Mouse (Mus musculus) activated CD4-positive, CD25-positive, alpha-beta regulatory T cell, adult 4 months (primary cell): ENCODE results near the gene Fbxo28. TPM values are rescaled to one million over a fixed set of nuclear protein-coding genes. Genes with fewer than 3 reads are reported as not detected.
"Not testable (repeated sequence)": the region's sequence is repeated elsewhere in the genome, so short reads cannot be mapped to it uniquely, and the experiment has no call there.

Experiments
- ATAC-seq: one replicate; pipeline ENCODE4 v1.8.0; 2017
- polyA plus RNA-seq, 2 experiments: library from polyadenylated mRNA; unstranded; fragments of 100-300 nt; shearing (Covaris generic); gene quantifications; one replicate each; pipeline ENCODE4 v1.2.1; 2017

The Fbxo28 gene
- polyA plus RNA-seq, 2 experiments from 2014 or later: 4.7 to 7.7 TPM

DNA sequence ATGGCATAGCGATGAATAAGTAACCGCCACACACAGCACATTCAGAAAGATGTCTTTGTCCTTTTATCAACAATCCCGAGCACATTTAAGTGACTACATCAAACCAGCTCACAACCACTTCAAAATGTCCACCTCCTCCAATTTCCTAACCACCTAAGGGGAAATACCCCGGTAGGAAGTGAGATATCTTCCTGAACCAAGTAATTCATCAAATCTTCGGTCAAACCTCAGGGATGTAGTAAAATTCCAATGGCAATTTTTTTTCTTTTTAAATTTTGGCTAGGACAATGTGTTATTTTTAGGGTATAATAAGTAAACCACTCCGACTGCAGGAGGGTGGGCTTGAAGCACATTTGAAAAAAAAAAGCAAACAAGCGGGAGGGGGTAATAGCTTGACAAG is 1.1 kb downstream of the Fbxo28 start:
- no peak for ATAC-seq

DNA sequence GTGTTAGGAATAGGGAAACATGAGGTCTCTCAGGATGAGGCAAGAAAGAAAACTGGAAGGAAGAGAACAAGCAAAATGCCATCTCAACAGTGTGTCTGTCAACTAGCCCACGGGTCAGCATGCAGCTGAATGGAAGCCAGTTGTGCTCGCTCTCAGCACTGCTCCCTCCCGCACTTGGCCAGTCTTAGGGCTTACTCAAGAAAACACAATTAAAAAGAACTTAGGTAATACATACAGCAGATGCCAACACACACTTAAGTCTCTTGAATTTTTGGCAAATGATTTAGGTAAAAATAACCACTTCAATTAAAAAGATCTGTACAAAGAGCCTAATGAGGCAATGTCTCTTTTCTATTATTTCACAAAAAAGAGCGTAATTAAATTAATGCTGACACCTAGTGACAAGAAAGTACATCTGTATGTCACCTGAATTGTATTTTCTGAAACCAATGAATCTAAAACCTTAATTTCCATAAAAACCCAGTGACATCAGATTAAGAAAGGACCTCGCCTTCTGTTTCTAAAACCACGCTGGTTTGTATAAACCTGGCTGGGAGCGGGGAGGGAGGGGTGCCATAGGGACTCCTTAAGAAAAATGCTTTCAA is 2.4 kb downstream of the Fbxo28 start:
- ATAC-seq: no peak

DNA sequence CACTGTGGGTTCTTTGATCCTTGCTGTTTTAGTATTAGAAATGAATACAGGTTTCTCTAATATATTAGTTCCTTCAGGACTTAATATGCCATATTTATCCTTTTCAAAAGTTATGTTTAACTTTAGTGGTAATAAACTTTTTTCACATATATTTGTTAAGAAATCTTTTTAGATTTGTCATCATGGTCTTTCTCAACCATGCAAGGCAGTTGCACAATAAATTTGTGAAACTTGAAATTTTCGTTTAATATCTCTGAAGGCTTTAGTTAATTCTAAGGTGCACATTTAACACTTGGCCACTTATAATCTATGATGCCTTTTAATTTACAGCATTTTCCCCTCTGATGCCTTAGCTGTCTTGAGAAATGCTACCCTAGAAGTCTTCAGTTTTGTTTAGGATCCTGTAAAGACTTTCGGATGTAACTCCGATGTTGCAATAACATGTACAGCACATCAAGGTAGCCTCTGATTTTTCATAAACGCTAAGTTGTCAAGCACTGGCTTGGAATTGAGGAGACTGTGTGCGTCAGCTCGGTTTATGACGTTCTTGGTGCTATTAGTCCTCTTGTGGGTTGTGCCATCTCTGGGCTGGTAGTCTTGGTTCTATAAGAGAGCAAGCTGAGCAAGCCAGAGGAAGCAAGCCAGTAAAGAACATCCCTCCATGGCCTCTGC is 7.5 kb downstream of the Fbxo28 start:
- no peak for ATAC-seq

DNA sequence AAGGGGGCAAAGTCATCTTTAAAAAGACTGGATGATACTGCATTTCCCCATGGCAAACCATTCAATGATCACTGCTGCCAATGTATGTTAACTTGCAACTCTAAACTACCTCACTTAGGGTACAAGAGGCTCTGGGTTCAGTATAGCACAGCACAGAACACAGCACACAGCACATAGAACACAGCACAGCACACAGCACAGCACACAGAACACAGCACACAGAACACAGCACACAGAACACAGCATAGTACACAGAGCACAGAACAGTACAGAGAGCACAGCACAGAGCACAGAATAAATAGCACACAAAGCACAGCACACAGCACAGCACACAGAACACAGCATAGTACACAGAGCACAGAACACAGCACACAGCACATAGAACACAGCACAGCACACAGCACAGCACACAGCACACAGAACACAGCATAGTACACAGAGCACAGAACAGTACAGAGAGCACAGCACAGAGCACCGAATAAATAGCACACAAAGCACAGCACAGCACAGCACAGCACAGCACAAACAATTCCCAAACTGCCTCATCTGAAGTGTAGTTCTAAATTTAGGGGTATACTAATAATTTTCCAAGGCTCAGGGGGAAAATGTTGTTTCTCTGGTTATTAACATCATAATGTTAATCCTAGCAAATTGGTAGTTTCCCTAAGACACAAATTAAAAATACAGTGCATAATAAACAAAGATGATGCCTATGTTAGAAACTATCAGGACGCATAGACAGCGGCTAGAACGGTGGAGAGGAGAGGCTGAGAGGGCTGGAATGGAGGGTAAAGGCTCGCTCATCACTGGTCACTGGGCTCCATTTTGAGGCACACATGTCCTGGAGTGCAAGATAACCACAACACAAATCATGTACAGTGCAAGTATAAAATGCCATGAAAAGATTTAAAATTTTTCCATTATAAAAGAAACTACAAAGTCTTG is 9.1 kb downstream of the Fbxo28 start:
- no peak for ATAC-seq

DNA sequence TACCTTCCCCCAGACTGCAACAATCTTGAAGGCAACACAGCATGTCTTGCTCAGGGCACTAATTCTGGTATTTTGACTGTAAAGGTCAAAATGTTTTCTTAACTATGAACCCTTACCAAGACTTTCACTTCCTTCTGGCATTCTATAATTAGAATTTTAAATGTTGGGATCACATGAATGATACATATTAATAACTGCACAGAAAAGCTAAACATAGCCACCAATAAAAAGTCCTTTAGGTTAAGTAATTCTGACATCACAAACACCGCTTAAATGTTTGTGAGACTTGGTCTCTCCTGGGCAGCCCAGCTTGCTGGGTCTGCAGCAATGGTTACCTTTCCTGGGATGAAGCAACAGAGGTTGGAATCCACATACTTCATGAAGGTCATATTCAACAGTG is 15.5 kb downstream of the Fbxo28 start:
- no peak for ATAC-seq

DNA sequence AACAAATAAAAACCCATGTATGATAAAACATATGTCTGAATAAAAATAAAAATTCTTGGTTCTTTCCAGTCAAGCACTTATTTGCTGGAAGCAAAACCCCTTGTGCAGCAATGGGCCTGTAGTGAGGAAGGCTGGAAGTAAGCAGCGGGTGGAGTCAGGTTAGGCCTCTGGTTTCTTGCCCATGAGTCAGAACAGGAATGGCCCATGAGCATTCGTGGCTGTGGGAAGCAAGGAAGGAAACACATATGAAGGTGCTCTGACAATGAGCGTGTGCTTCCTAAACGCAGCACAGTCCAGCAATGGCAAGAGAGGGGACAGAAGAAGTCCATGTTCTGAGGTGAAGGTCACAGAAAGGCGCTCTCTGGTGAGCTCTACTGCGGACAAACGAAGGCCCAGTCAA is 16.9 kb downstream of the Fbxo28 start:
- no peak for ATAC-seq

DNA sequence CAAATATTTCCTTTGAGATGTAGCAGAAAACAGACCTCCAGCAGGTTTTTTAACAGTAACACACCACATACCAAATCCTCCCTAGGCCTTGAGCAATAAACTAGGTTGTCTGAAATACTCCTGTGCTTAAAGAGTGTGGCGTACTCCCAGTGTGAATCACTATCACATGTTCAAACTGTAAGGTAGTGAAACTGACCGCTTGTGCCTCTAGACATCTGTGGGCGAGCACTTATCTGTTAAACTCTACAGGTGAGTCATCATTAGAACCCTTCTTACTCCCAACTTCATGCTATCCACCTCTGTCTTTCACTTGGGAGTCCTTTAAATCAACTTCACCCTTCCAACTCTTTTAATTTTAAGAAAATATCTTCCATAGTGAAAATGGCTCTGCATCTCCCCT is 18.3 kb downstream of the Fbxo28 start:
- ATAC-seq: no peak

DNA sequence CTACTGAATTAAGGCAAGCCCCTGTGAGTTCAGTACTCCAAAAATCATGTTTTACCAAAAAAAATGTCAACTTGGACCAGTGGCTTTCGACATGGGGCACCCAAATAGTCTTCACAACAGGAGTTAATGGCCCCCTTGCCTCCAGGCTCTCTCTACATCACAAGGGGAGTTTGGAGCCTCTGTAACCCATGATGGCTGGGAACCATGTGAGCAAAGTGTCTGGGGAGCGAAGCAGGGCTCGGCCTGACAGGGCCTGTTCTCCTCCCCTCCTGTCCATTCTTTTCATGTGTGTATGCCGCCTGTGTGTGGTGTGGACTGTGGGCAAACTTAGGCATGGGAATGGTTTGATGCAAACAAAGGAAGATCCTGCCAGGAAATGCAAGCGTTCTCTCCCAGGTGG is 27.2 kb downstream of the Fbxo28 start:
- no peak for ATAC-seq

DNA sequence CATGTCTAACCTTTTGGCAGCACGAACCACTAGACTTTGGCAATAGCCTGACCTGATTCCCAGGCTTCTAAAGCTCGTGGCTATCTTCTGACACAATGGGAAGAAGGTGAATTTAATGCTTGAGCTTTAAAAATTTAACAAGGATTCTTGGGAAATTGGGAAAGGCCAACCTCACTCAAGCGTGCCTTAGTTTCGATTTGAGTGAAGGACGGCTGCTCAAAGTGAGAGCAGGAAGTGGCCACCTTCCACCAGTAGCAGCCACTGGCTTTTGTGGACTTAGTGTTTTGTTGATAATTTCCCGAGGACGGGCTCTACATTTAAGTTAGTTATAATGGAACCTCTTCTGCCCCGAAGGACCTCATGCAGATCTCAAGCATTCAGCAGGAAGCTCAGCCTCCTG is 28.2 kb downstream of the Fbxo28 start:
- no peak for ATAC-seq

DNA sequence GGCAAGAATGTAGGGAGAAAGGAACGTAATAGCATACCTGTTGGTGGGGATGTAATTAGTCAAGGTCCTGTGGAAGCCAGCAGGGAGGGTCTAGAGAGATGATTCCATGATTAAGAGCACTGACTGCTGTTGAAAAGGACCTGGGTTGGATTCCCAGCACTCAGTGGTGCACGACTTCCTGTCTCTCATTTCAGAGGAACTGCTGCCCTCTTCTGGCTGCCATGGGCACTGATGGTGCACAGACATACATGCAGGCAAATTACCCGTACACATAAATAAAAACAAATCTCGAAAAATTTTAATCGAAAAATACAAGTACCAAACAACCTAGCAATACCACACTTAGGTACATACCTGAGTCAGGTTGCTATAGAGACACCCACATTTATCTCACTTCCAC is 30.1 kb downstream of the Fbxo28 start:
- ATAC-seq: no peak

DNA sequence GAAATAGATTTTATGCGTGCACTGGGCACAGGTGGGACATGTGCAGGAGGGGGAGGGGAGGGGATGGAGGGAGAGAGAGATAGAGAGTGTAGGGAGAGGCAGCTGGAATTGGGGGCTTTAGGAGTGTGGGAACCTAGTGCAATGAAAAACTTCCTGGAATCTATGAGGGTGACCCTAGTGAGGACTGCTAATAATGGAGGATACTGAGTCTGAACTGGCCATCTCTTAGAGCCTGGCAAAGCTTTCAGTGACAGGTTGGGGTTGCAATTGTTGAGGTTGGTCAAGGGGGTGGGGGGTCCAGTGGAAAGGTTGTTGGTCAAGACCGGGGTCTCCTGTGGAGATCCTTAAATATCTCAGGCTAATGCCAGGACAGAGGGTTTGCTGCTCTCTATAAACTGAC is 31.1 kb downstream of the Fbxo28 start:
- no peak for ATAC-seq

DNA sequence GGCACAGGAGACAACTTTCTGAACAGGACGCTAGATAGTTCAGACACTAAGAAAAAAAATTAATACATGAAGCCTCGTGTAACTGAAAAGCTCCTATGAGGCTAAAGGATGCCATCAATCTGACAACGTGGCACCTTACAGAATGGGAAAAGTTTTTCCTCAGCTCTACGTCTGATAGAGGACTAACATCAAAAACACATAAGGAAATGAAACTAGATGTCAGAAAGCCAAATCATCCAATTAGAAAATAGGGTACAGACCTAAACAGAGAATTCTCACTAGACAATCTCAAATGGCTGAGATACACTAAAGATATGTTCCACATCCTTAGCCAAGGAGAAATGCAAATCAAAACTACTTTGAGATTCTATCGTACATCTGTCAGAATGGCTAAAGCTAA is 32.0 kb downstream of the Fbxo28 start:
- no peak for ATAC-seq

DNA sequence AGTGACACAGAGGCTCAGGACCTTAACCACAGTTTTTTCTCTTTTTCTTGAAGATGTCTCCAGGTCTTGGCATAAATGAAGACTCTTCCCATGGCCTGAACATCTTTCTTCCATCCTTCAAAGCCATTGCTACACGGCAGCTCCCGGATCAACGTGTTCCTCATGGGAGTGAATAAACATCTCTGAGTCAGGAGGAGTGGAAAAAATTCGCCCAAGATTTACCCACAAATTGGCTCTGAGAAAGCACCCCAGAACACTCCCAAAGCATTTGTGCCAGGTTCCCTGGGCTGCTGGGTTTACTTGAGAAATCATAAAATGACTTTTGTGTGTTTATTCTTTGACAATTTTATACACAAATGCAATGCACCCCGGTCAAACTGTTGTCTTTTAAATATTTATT is 38.5 kb downstream of the Fbxo28 start:
- ATAC-seq: no peak

DNA sequence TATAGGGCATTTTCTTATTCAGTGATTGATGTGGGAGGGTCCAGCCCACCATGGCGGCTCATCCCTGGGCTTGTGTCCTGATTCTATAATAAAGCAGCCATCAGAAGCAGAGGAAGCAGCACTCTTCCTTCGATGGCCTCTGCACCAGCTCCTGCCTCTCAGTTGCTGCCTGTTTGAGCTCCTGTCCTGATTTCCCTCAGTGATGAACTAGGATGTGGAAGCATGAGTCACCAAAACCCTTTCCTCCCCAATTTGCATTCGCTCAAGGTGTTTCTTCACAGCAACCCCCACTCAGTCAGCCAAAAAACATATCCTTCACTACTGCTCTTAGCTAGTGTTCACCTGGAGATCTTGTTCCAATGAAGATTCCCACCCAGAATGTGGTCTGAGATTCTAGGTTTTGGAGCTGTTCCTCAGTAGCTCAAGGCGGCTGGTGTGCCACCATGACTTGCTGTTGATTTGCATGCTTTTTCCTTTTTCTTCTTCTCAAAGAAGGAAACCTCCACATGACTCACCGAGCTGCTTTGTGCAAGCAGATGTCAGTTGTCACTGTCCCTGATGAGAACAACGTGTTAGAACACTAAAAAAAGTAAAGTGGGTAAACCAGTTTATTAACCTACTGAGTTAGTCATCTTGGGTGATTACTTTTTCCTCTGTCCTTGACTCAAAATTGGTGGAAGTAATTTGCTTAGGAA is 39.1 kb downstream of the Fbxo28 start:
- no peak for ATAC-seq

DNA sequence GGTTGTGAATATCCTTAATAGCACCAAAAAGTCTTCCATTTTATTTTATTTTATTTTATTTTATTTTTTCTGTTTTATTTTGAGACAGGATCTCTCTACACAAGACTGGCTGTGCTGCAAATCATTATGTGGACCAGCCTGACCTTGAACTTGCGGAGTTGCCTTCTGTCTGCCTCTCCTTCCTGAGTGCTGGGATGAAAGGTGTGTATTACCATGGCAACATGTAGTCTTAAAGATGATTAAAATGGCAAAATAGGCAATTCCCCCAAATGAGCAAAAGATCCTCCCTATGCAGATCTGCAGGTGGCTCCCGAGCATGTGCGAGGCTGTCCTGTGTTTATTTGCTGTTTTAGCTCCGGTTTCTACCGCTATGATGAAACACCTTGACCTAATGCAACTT is 43.6 kb downstream of the Fbxo28 start:
- ATAC-seq: no peak

DNA sequence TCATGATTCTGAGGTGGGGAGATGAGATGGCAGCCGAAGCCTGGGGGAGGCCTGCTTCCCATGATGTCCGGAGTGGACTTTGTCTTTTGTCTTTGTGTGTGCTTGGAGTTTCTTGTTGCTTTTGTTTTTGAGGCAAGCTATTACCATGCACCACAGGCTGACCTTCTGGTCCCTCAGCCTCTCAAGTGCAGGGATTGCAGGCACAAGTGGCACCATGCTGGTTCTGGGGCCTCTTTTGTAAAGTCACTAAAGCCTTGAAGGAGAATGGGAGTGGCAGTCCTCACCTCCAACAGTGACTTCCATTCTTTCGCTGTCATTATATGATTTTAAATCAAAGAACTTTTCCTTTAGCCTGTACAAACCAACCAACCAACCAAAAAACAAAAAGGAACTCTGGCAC is 44.2 kb downstream of the Fbxo28 start:
- ATAC-seq: no peak

DNA sequence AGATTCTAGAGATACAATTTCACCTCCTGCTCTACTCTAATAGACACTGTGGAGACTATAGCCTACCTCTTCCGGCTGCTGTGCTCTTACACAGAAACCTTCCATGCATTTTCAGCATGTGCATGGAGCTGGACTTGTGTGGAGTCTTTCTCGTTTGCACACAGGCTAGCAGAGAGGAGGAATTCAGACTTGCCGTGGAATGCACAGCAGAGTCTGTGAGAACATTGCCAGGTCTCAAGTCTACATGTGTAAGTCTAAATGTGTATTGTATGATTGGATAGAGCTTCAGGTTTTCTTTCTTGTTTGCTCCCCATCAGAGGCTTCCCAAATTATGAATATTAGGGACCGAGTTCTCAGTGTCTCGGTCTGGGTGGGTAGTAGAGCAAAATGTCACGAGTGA is 44.6 kb downstream of the Fbxo28 start:
- no peak for ATAC-seq

DNA sequence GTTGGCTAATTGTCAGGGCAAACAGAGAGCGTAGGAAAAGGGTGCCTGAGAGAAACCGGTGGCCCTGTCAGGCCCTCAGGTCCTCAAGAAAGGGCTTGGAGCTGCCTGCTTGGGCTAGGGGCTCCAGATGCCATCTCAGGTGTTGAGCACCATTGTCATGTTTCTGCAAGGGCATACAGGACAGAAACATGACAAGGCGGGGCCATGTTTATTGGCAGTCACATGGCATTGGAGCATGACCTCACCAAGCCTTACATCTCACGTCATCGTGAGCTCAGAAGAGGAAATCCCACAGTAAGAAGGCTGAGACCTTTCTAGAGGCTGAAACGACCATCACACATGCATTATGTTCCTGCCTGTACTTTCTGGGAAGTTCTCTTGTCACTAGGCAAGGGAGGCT is 45.3 kb downstream of the Fbxo28 start:
- no peak for ATAC-seq

DNA sequence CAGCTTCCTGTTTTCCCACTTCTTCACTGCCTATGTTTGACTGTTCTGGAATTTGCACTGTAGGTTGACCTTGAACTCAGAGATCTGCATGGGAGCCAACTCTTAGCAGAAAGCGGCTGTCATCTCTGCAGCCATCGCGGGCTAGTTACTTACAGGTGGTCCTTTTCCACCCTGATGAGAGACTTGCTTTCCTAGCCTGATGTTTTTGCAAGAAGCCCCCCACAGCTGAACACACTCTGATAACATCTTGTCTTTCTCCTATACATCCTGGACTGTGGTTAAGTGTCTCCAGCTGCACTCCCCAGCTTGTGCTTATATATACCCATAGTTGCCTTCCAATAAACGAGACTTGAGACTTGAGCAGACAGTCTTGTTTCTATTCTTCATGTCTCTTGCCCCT is 49.1 kb downstream of the Fbxo28 start:
- no peak for ATAC-seq

DNA sequence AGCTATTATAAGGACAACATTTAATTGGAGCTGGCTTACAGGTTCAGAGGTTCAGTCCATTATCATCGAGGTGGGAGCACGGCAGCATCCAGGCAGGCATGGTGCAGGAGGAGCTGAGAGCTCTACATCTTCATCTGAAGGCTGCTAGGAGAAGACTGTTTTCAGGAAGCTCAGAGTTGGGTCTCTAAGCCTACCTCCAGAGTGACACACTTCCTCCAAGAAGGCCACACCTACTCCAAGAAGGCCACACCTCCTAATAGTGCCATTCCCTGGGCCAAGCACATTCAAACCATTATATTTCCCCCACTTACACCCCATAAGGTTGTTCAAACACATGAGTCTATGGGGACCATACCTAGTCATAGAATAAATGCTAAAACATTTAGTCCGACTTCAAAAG is 50.7 kb downstream of the Fbxo28 start:
- not testable (repeated sequence) for ATAC-seq

DNA sequence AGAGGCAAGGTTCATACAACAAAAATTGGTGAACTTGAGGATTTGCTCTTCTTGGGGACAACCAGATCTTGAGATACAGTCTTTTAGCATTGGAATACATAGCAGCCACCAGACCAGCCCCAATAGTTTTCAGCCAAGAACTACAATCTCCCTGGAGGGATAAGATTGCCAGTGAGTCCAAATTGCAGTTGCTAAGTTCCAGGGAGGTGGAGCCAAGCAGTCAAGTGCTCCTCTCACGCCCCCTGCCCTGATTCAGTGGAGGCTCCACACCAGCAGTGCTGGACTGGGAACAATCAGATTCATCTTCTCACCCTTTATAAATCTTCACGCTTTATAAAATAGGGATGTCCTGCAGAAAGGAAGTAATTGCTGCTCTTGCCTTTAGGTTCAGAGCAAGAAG is 51.6 kb downstream of the Fbxo28 start:
- ATAC-seq: no peak

DNA sequence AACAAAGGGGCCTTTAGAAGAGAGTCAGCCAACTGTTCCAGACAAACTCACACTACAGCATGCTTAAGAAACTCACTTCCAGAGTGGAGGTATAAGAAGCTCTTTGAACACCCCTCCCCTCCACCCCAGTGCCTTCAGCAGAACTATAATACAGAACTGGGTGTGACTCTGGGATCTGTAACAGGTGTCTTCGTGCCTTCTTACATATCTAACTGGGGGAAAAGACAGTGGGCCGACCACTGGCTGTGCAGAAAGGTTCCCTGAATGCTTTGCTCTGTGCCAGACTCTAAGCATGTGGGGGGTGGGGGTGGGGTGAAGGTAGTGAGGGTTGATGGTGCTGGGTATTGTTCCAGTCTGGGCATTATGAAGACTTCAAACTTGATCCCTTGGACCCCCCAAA is 52.8 kb downstream of the Fbxo28 start:
- ATAC-seq: no peak

DNA sequence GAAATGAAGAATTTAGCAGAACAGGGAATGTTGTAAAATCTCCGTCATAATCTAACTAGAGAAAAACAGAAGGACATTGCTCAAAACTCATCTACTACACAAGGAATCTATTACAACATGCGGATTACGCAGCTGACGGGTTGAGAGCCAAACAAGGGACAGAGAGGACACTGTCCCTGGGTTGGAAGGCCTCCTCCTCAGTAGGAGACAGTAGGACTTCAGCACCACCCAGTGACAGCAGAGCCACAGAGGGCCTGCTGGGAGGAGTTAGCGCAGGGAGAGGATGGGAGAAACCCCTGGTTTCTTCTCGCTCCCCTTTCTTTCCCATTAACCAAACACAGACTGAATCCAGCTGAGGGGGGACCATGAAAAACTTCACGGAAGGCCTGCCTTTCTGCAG is 53.6 kb downstream of the Fbxo28 start:
- ATAC-seq: no peak
